Mouse (Mus musculus) left cerebral cortex, adult 11 months (tissue): ENCODE measurements at regions not wholly inside any gene's neighbourhood (a gene's known extent, or its start where the extent isn't known, plus 50 kb on each side); places are given as distances from the start of the nearest gene placed in this dataset.

Experiments
- DNase-seq: peaks from one replicate; pipeline ENCODE4 v3.0.0; 2022; ENCODE audit warnings: low spot score

GRCm38 (mm10) chr10:99375101-99375500 is 112.1 kb downstream of the Dusp6 start:
- DNase-seq = no peak

GRCm38 (mm10) chr10:99376430-99376829 is 113.4 kb downstream of the Dusp6 start:
- DNase-seq = no peak

- no peak for DNase-seq
Observed at GRCm38 (mm10) chr10:99377548-99377947, 114.5 kb downstream of the Dusp6 start.

- no peak for DNase-seq
Observed at GRCm38 (mm10) chr10:99379156-99379555, 116.1 kb downstream of the Dusp6 start.

- DNase-seq = no peak
Observed at GRCm38 (mm10) chr10:99380170-99380569, 117.1 kb downstream of the Dusp6 start.

GRCm38 (mm10) chr10:99383028-99383427 is 120.0 kb downstream of the Dusp6 start:
- no peak for DNase-seq

- no peak for DNase-seq
Observed at GRCm38 (mm10) chr10:99384366-99384765, 121.3 kb downstream of the Dusp6 start.

- DNase-seq = no peak
Observed at GRCm38 (mm10) chr10:99384851-99385250, 121.8 kb downstream of the Dusp6 start.

GRCm38 (mm10) chr10:99385854-99386253 is 122.8 kb downstream of the Dusp6 start:
- DNase-seq = no peak

GRCm38 (mm10) chr10:99388526-99388925 is 125.5 kb downstream of the Dusp6 start:
- no peak for DNase-seq

- no peak for DNase-seq
Observed at GRCm38 (mm10) chr10:99388986-99389385, 126.0 kb downstream of the Dusp6 start.

GRCm38 (mm10) chr10:99390609-99391183 is 127.7 kb downstream of the Dusp6 start:
- no peak for DNase-seq

GRCm38 (mm10) chr10:99391725-99392124 is 128.7 kb downstream of the Dusp6 start:
- no peak for DNase-seq

GRCm38 (mm10) chr10:99392979-99393378 is 129.9 kb downstream of the Dusp6 start:
- no peak for DNase-seq

- DNase-seq = peak; percentile 17
Observed at GRCm38 (mm10) chr10:99393523-99393922, 130.5 kb downstream of the Dusp6 start.

- DNase-seq = no peak
Observed at GRCm38 (mm10) chr10:99395411-99395810, 132.4 kb downstream of the Dusp6 start.

- peak; percentile 37 for DNase-seq
Observed at GRCm38 (mm10) chr10:99396630-99397029, 133.6 kb downstream of the Dusp6 start.

GRCm38 (mm10) chr10:99400076-99400475 is 137.0 kb downstream of the Dusp6 start:
- peak; percentile 39 for DNase-seq

- DNase-seq = no peak
Observed at GRCm38 (mm10) chr10:99406764-99407163, 143.7 kb downstream of the Dusp6 start.

- no peak for DNase-seq
Observed at GRCm38 (mm10) chr10:99408786-99409185, 145.8 kb downstream of the Dusp6 start.

- no peak for DNase-seq
Observed at GRCm38 (mm10) chr10:99409744-99410143, 146.7 kb downstream of the Dusp6 start.

- no peak for DNase-seq
Observed at GRCm38 (mm10) chr10:99410754-99411153, 147.7 kb downstream of the Dusp6 start.

GRCm38 (mm10) chr10:99413455-99413854 is 150.4 kb downstream of the Dusp6 start:
- no peak for DNase-seq

- DNase-seq = no peak
Observed at GRCm38 (mm10) chr10:99416271-99416670, 153.2 kb downstream of the Dusp6 start.
